Mouse (Mus musculus) lung, embryonic 14.5 days (tissue): Measurements from ENCODE around the gene Gstm6. TPM values are rescaled to one million over a fixed set of nuclear protein-coding genes. Genes with fewer than 3 reads are reported as not detected.
"Not testable (repeated sequence)": the region's sequence is repeated elsewhere in the genome, so short reads cannot be mapped to it uniquely, and the experiment has no call there.

Experiments used
- ATAC-seq: fragments of 200-750 bp; cut with Nextera tagmentation; 2 replicates; pipeline ENCODE4 v1.8.0; 2017; ENCODE audit warnings: mild to moderate bottlenecking, moderate TSS enrichment, moderate library complexity; ENCODE audit not compliant: insufficient read depth
- DNase-seq: peaks from one replicate; pipeline ENCODE4 v3.0.0-alpha.2; 2015
- H3K27ac ChIP-seq: fragments of 300-500 bp; sonication (generic); 2 replicates; pipeline ENCODE4 v1.5.1; 2014; ENCODE audit warnings: low read depth, mild to moderate bottlenecking, moderate library complexity
- H3K27me3 ChIP-seq: fragments of 300-500 bp; sonication (generic); 2 replicates; pipeline ENCODE4 v1.6.1; 2014; ENCODE audit warnings: low read length, control low read depth; ENCODE audit not compliant: insufficient read depth
- H3K36me3 ChIP-seq: fragments of 300-500 bp; sonication (generic); 2 replicates; pipeline ENCODE4 v1.6.1; 2014; ENCODE audit warnings: control low read depth; ENCODE audit not compliant: insufficient read depth
- H3K4me1 ChIP-seq: fragments of 300-500 bp; sonication (generic); 2 replicates; pipeline ENCODE4 v1.6.1; 2014; ENCODE audit warnings: antibody characterized with exemption, control low read depth; ENCODE audit not compliant: insufficient read depth
- H3K4me2 ChIP-seq: fragments of 300-500 bp; sonication (generic); 2 replicates; pipeline ENCODE4 v1.6.1; 2014; ENCODE audit warnings: mild to moderate bottlenecking
- H3K4me3 ChIP-seq: fragments of 300-500 bp; sonication (generic); 2 replicates; pipeline ENCODE4 v1.5.1; 2014; ENCODE audit warnings: low read depth, low read length
- H3K9ac ChIP-seq: fragments of 300-500 bp; sonication (generic); 2 replicates; pipeline ENCODE4 v1.6.1; 2014
- H3K9me3 ChIP-seq: fragments of 300-500 bp; sonication (generic); 2 replicates; pipeline ENCODE4 v1.6.1; 2016; ENCODE audit warnings: low read depth, low read length, control low read depth
- CTCF ChIP-seq: IDR thresholded peaks from 2 replicates; pipeline ENCODE4 v1.5.1; 2016; ENCODE audit warnings: antibody characterized with exemption, low read depth
- WGBS: fragments of 180-500 bp; shearing (Covaris S2); extraction: QIAGEN DNeasy Blood & Tissue Kit; methylation state at CpG from one replicate; pipeline ENCODE4 v1.1.7; 2014; 5-methylcytosine and 5-hydroxymethylcytosine counted together
- polyA plus RNA-seq: library from polyadenylated mRNA; unstranded; fragments of >200 nt; fragmentation: Nextera tagmentation; extraction: Ambion mirVana; gene quantifications from 2 replicates; pipeline ENCODE4 v1.2.1, GENCODE M21; 2014

The Gstm6 gene
- polyA plus RNA-seq, 1 experiment from 2014 or later = 2.2 TPM

DNA sequence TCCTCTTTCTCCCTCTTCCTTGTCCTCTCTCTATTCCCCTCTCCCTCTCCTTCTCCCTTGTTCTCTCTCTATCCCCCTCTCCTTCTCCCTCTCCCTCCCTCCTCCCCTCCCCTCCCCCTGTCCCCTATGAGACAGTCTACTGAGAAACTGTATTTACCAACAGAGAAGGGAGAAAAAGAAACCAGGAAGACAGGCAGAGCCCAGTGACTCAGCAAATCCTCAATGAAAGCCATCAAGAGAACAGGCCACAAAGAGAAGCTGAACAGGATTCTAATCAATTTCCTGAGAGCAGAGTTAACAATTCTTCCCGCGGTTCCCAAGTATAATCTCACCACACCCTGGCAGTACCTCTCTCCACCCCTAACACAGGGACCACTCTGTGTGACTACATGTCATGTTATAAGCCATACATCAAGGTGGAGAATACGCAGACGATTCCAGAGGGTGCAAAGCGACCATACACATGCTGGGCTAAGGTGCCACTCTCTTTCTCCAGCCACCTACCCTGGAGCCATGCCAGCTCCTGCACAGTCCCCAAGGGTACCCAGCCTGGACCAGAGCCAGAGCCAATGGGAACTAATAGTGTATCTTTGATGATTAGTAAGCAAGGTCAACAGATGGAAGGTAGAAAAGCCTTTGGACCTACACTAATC lies 21.2 kb upstream of the Gstm6 start:
- no peaks in the 10 kb centered on the region for H3K9me3 ChIP-seq
- H3K4me1 ChIP-seq = no peaks in the 10 kb centered on the region
- no peaks in the 10 kb centered on the region for H3K27me3 ChIP-seq
- no peak overlapping the region for H3K4me3 ChIP-seq
- no peak overlapping the region for H3K27ac ChIP-seq
- no peak for TF ChIP-seq CTCF
- H3K9ac ChIP-seq = no peak overlapping the region
- H3K4me2 ChIP-seq = no peak overlapping the region
- H3K36me3 ChIP-seq = no peaks in the 10 kb centered on the region
- no peak; the same call in 1 of the 2 replicates for ATAC-seq
- WGBS = 50% methylated on average over 5 of the region's 5 CpGs
- DNase-seq = no peak

DNA sequence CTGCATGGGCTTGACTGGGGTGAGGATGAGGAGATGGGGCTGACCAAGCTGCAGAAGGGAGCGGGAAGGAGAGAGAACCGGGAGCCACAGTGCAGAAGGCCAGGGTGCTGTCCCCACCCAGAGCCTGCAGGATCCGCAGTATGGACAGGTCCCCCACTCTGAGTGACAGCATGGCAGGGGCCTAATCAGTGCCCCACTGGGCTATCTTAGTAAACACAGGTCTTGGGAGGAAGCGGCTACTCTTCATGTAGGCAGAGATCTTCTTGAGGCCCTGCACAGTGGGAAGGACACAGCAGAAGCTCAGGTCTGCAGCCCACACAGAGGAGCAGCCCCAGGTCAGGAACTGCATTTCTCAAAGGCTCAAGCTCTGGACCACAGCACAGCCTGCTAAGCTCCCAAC lies 20.5 kb upstream of the Gstm6 start:
- Histone ChIP-seq H3K4me3 (no peak overlapping the region), H3K36me3 (no peaks in the 10 kb centered on the region), H3K4me2 (no peak overlapping the region), H3K4me1 (no peaks in the 10 kb centered on the region), H3K27ac (no peak overlapping the region), H3K27me3 (no peaks in the 10 kb centered on the region), H3K9me3 (no peaks in the 10 kb centered on the region), H3K9ac (no peak overlapping the region)
- DNase-seq (no peak), ATAC-seq (no peak)
- WGBS = 76% methylated on average over 4 of the region's 4 CpGs
- no peak for TF ChIP-seq CTCF

DNA sequence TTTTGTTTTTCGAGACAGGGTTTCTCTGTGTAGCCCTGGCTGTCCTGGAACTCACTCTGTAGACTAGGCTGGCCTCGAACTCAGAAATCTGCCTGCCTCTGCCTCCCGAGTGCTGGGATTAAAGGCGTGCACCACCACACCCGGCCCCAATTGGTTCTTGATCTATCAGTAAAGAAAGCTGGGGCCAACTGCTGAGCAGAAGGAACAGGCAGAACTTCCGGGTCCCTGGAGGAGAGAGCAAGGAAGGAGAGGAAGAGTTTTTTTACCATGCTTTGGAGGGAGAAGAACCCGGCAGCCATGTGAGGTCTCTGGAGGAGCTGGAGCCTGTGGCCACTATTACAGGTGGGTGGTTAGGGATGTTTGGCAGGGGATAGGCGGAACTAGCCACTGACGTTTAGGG lies 11.7 kb upstream of the Gstm6 start:
- not testable (repeated sequence) for H3K4me3 ChIP-seq, H3K4me2 ChIP-seq, H3K36me3 ChIP-seq, H3K9ac ChIP-seq, DNase-seq, H3K27ac ChIP-seq, H3K4me1 ChIP-seq, ATAC-seq, H3K9me3 ChIP-seq, H3K27me3 ChIP-seq
- 87% methylated on average over 9 of the region's 9 CpGs for WGBS

DNA sequence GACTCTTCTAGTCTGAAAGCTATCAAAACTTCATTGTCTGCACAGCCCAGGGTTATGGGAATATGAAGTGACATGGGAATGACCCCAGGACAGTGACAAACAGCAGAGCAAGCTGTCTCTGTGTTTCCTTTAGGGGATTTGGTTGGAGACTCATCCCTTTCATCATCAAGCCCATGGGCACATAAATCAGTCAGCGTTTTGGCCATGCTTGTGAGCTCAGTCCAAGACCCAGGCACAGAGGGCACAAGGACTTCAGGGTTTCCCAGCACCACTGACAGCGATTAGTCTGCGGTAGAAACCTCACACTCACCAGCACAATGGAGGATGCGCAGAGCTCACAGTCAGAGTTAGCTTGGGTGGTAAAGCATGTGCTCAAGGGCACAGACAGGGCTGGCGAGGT lies 10.4 kb upstream of the Gstm6 start:
- ATAC-seq = no peak
- no peak overlapping the region for H3K4me3 ChIP-seq
- WGBS = 79% methylated on average over 5 of the region's 5 CpGs
- H3K9ac ChIP-seq = no peak overlapping the region
- H3K27me3 ChIP-seq = no peaks in the 10 kb centered on the region
- TF ChIP-seq CTCF = no peak
- no peak overlapping the region for H3K27ac ChIP-seq
- no peaks in the 10 kb centered on the region for H3K36me3 ChIP-seq
- H3K9me3 ChIP-seq = no peaks in the 10 kb centered on the region
- H3K4me1 ChIP-seq = no peaks in the 10 kb centered on the region
- H3K4me2 ChIP-seq = no peak overlapping the region
- DNase-seq = no peak

DNA sequence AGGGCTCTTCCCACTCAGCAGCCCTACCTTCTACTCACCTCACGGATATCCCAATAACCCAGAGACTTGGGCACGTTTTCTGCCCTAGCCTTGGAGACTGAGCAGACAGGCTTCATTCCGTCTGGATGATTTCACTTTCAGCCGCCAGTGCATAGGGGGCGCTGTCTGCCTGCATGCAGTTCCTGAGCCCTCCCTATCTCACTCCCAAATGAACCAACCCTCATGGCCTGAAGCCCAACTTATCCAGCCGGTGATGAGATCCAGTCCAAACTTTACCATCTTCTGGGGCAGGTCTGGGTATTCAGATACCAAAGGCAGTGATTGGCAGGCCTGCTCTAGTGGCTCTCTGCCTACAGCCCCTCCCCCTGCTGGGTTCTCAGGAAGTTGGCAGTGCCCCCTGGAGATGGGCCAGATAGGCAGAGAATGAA lies 9.8 kb upstream of the Gstm6 start:
- no peaks in the 10 kb centered on the region for H3K4me1 ChIP-seq
- no peak overlapping the region for H3K9ac ChIP-seq
- H3K36me3 ChIP-seq = no peaks in the 10 kb centered on the region
- WGBS = 22% methylated on average over 6 of the region's 6 CpGs
- DNase-seq = peak; percentile 76
- no peak overlapping the region for H3K4me3 ChIP-seq
- no peak overlapping the region for H3K4me2 ChIP-seq
- peak; percentile 79 for TF ChIP-seq CTCF
- ATAC-seq = peak; percentile 44; the same call in 1 of the 2 replicates
- no peak overlapping the region for H3K27ac ChIP-seq
- H3K27me3 ChIP-seq = no peaks in the 10 kb centered on the region
- no peaks in the 10 kb centered on the region for H3K9me3 ChIP-seq

DNA sequence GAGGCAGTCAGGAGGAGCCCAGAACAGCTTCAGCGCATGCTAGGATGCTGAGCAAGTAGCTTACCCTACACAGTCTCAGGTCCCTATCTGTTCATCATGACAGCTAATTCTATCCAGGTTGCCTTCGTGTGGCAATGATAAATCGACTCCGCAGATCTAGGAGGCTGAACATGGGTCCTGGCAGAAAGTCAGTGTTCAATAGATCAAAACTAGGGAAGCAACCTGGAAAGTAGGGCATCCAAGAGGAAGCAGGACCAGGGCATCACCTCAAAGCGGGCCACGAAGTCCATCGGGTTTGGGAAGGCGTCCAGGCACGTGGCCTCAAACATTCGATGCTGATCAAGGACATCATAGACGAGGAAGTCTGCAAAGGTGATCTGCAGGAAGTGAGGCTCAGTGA lies 7.0 kb upstream of the Gstm6 start:
- no peak for ATAC-seq
- no peak overlapping the region for H3K27ac ChIP-seq
- no peak for TF ChIP-seq CTCF
- no peak for DNase-seq
- no peaks in the 10 kb centered on the region for H3K36me3 ChIP-seq
- no peaks in the 10 kb centered on the region for H3K9me3 ChIP-seq
- H3K9ac ChIP-seq = no peak overlapping the region
- no peaks in the 10 kb centered on the region for H3K4me1 ChIP-seq
- H3K4me2 ChIP-seq = no peak overlapping the region
- no peaks in the 10 kb centered on the region for H3K27me3 ChIP-seq
- WGBS = 81% methylated on average over 11 of the region's 11 CpGs
- no peak overlapping the region for H3K4me3 ChIP-seq

DNA sequence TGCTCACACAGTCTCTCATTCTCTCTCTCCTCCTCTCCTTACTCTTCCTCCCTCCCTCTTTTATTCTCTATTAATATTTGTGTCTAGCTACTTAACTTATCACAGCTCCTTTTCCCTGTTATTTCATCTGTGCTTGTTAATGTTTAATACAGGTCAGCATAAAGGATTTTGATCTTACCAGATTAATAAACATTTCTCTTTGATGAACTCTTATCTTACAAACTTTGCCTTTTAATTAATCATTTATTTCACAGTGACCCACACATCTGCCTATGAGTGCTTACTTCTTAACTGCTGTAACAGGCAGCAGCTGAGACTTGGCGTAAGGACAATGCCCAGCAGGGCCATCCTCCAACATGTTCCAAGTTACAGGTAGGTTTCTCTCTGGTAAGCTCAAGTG lies 5.9 kb upstream of the Gstm6 start:
- not testable (repeated sequence) for DNase-seq, H3K9ac ChIP-seq, ATAC-seq, H3K4me1 ChIP-seq, H3K36me3 ChIP-seq, H3K9me3 ChIP-seq, H3K4me3 ChIP-seq, H3K27ac ChIP-seq, H3K27me3 ChIP-seq, H3K4me2 ChIP-seq
- WGBS = 82% methylated on average over 1 of the region's 1 CpGs

DNA sequence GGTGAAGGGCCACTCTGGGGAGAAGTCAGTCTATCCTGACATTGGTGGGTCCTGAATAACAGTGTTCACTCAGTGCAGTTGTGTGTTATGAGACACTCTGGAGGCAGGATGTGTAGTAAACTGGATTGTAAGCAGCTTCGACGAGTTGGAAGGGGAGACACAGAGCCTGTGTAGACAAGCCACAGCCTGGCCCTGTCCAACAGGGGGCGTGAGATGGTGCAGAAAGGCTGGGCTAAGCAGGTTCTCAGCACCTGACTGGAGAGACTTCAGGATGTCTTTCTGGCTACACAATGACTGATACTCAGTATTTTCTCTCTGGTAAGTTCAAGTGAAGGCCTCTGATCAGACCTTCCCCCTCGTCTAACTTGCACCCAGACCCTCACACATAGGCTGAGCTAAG lies 2.2 kb upstream of the Gstm6 start:
- Histone ChIP-seq H3K9ac (no peak overlapping the region), H3K27me3 (no peaks in the 10 kb centered on the region), H3K36me3 (no peaks in the 10 kb centered on the region), H3K27ac (no peak overlapping the region), H3K4me1 (no peaks in the 10 kb centered on the region), H3K4me3 (no peak overlapping the region), H3K9me3 (no peaks in the 10 kb centered on the region), H3K4me2 (no peak overlapping the region)
- no peak for ATAC-seq
- TF ChIP-seq CTCF = peak; percentile 32
- DNase-seq = no peak
- WGBS = 54% methylated on average over 4 of the region's 4 CpGs
